Mouse (Mus musculus) thymus, adult 18-20 months (tissue): ENCODE data around the gene Thoc3.
"Not testable (repeated sequence)": the region's sequence is repeated elsewhere in the genome, so short reads cannot be mapped to it uniquely, and the experiment has no call there.

Experiments used
- DNase-seq, 2 experiments: peaks; one replicate each; pipeline ENCODE4 v3.0.0; 2022; ENCODE audit warnings: mixed read lengths in 2 of 2

The Thoc3 gene

GRCm38 (mm10) chr13:54468098-54469011 lies at the start of gene Thoc3:
Gene Thoc3 (minus strand): TSS chr13:54468849.
- peak; percentile 81 to 82 for DNase-seq

GRCm38 (mm10) chr13:54505920-54506319 lies 37.3 kb upstream of the Thoc3 start:
- DNase-seq: no peak

- DNase-seq: peak in 1 of 2 experiments; percentile 19
Observed at GRCm38 (mm10) chr13:54504611-54505260, 36.1 kb upstream of the Thoc3 start.

- DNase-seq: peak; percentile 67 to 71
Observed at GRCm38 (mm10) chr13:54503604-54504521, 35.2 kb upstream of the Thoc3 start, which contains the start of gene Simc1. Gene Simc1 (plus strand): TSS chr13:54503779.

- DNase-seq: no peak
Observed at GRCm38 (mm10) chr13:54503278-54503603, 34.6 kb upstream of the Thoc3 start.

- DNase-seq: no peak
Observed at GRCm38 (mm10) chr13:54501957-54502690, 33.5 kb upstream of the Thoc3 start.

GRCm38 (mm10) chr13:54501352-54501751 lies 32.7 kb upstream of the Thoc3 start:
- DNase-seq: no peak

- DNase-seq: not testable (repeated sequence)
Observed at GRCm38 (mm10) chr13:54499551-54499950, 30.9 kb upstream of the Thoc3 start.

- DNase-seq: no peak
Observed at GRCm38 (mm10) chr13:54491381-54491780, 22.7 kb upstream of the Thoc3 start.

- no peak for DNase-seq
Observed at GRCm38 (mm10) chr13:54490411-54490810, 21.8 kb upstream of the Thoc3 start.

- no peak for DNase-seq
Observed at GRCm38 (mm10) chr13:54481498-54481897, 12.8 kb upstream of the Thoc3 start.

GRCm38 (mm10) chr13:54479286-54479685 lies 10.6 kb upstream of the Thoc3 start:
- DNase-seq: no peak

GRCm38 (mm10) chr13:54475702-54476101 lies 7.1 kb upstream of the Thoc3 start:
- no peak for DNase-seq

GRCm38 (mm10) chr13:54474996-54475395 lies 6.3 kb upstream of the Thoc3 start:
- DNase-seq: no peak

- no peak for DNase-seq
Observed at GRCm38 (mm10) chr13:54471967-54472366, 3.3 kb upstream of the Thoc3 start.

- no peak for DNase-seq
Observed at GRCm38 (mm10) chr13:54469012-54469354, 334 bp upstream of the Thoc3 start.

- DNase-seq: no peak
Observed at GRCm38 (mm10) chr13:54459282-54459681, 9.4 kb downstream of the Thoc3 start.

GRCm38 (mm10) chr13:54457062-54457461 lies 11.6 kb downstream of the Thoc3 start:
- no peak for DNase-seq

GRCm38 (mm10) chr13:54447496-54448224 lies 21.0 kb downstream of the Thoc3 start:
- DNase-seq: no peak

- DNase-seq: peak; percentile 39 to 46
Observed at GRCm38 (mm10) chr13:54446686-54447495, 21.8 kb downstream of the Thoc3 start.

GRCm38 (mm10) chr13:54443693-54444092 lies 25.0 kb downstream of the Thoc3 start:
- no peak for DNase-seq
